Mouse (Mus musculus) ovary, adult 18-20 months (tissue): ENCODE results near the gene Fcnb.

Experiments used
- DNase-seq: peaks from one replicate; pipeline ENCODE4 v3.0.0; 2022; ENCODE audit warnings: low spot score, mixed read lengths

Fcnb gene

DNA sequence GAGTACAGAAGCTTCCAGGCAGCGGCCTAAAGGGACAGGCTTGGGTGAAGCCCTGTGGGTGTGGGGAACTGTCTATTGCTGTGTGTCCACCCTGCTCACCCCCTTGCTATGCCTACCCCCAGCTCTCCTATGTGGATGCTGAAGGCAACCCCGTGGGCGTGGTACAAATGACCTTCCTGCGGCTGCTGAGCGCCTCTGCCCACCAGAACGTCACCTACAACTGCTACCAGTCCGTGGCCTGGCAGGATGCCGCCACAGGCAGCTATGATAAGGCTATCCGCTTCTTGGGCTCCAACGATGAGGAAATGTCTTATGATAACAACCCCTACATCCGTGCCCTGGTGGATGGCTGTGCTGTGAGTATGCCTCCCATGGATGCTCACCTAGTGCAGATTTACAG is 52.2 kb downstream of the Fcnb start:
- no peak for DNase-seq

DNA sequence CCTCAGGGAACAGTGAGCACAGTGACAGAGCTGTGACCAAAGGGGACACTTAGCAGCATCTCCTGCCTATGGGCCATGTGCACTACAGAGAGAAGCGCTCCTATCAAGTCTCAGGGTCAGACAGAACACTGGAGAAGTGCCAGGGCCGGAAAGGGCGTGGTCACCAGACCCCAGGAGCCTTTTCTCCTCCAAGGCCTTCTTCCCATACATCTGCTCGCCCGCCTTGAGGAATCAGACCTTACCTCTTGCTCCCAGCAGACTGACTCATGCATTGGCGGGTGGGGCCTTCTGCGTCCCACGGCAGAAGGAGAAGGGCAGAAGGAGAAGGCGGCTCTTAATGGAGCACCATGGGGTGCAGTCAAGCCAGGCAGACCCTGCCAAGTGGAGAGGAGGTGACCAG is 52.8 kb downstream of the Fcnb start:
- DNase-seq = no peak
